Mouse (Mus musculus) small intestine, adult 2 months (tissue): ENCODE measurements around the gene C530008M17Rik.

Source experiments
- CTCF ChIP-seq: fragments of 200-500 bp; IDR thresholded peaks from 2 replicates; pipeline ENCODE4 v1.5.1; 2012; ENCODE audit warnings: low read depth, mild to moderate bottlenecking, control low read depth, inconsistent platforms, low read length, moderate library complexity, mixed read lengths; ENCODE audit not compliant: insufficient replicate concordance, insufficient read length; ENCODE audit errors: extremely low read depth
- POLR2A ChIP-seq: fragments of 200-500 bp; IDR thresholded peaks from 2 replicates; pipeline ENCODE4 v1.6.1; 2012; ENCODE audit warnings: low read depth, mild to moderate bottlenecking, control low read depth, inconsistent platforms, low read length, moderate library complexity

- TF ChIP-seq CTCF: no peak
- no peak for TF ChIP-seq POLR2A
These were observed 180.7 kb downstream of the C530008M17Rik start for GRCm38 (mm10) chr5:76837018-76837417.
